Mouse (Mus musculus) brain, embryonic 14.5 days (tissue): ENCODE results near the gene Zdhhc21.

ENCODE experiments used
- CTCF ChIP-seq: fragments of 200-500 bp; IDR thresholded peaks from 2 replicates; pipeline ENCODE4 v1.5.1; 2012; ENCODE audit warnings: inconsistent platforms, mild to moderate bottlenecking, moderate library complexity, borderline replicate concordance; ENCODE audit not compliant: insufficient read depth, insufficient read length; ENCODE audit errors: extremely low read depth
- POLR2A ChIP-seq: fragments of 200-500 bp; IDR thresholded peaks from 2 replicates; pipeline ENCODE4 v1.6.1; 2012; ENCODE audit warnings: mild to moderate bottlenecking, inconsistent platforms, borderline replicate concordance; ENCODE audit not compliant: poor library complexity, insufficient read depth, insufficient read length, severe bottlenecking; ENCODE audit errors: extremely low read depth

GRCm38 (mm10) chr4:82886148-82886547 is 26.4 kb upstream of the Zdhhc21 start:
- TF ChIP-seq CTCF, result no peak
- TF ChIP-seq POLR2A, result no peak
